Comparison of ENCODE assay signal across 9 mouse cellular contexts in genomic region chr11:58104351-58104791, GRCm38 (mm10). TPM values are rescaled to one million over a fixed set of nuclear protein-coding genes. Genes with fewer than 3 reads are reported as not detected.
DNase-seq lines count a peak whose midpoint lies in the region; ATAC-seq and TF ChIP-seq lines count a peak whose summit lies in the region.
"Had no signal": no experiment of that assay in that cellular context is flagged by ENCODE, and none has a peak within 500 bp of the region (broad histone marks: within the 10 kb centered on the region; RNA-seq: fewer than 3 reads in every experiment).

No protein-coding gene starts in this region.

- no peak for TF ChIP-seq CTCF in Patski (IDR thresholded peaks at IDR 0.05)

- H3K4me1 ChIP-seq in forebrain, embryonic 11.5 days (replicated peaks; ENCODE audit: control insufficient read depth, insufficient read depth, low read length) = no peaks in the 10 kb centered on the region; the same call in 1 of the 2 replicates

- peak; percentile 51 for ATAC-seq in Patski
- peak; percentile 16; the same call in 1 of the 2 replicates for ATAC-seq in forebrain, embryonic 11.5 days (replicated peaks; ENCODE audit: low FRiP score)

- H3K36me3 ChIP-seq in forebrain, embryonic 11.5 days (ENCODE audit: control insufficient read depth, insufficient read depth, low read length) = no peaks in the 10 kb centered on the region

- DNase-seq in left cerebral cortex, postnatal 14 days (ENCODE audit: low spot score in 2 of 2) = peak; percentile 51 to 56
- no peak for DNase-seq in left cerebral cortex, postnatal 4 days
- peak; percentile 19 for DNase-seq in Patski (ENCODE audit: low read depth, low spot score)
- no peak for DNase-seq in forebrain, embryonic 11.5 days (ENCODE audit: low spot score)
- DNase-seq in layer of hippocampus, postnatal 25 days (ENCODE audit: extremely low spot score in 1 of 2, low spot score in 1 of 2) = peak; percentile 20 to 23
- DNase-seq in mesoderm, embryonic 11.5 days (ENCODE audit: low read depth, low spot score) = peak; percentile 36
- DNase-seq in gastrocnemius, postnatal 36 days = no peak
- no peak for DNase-seq in urinary bladder, postnatal 10 days (ENCODE audit: low spot score)

- H3K9me3 ChIP-seq in forebrain, embryonic 11.5 days (ENCODE audit: control insufficient read depth, low read length) = no peaks in the 10 kb centered on the region

- H3K4me2 ChIP-seq in forebrain, embryonic 11.5 days (ENCODE audit: low read depth, low read length, severe bottlenecking) = peak overlapping the region; percentile 70

- peak overlapping the region; percentile 92 for H3K4me3 ChIP-seq in forebrain, embryonic 11.5 days (ENCODE audit: low read depth, low read length)

- CTCF ChIA-PET in Patski (lab: Charles Lee) = no interaction called here

- POLR2A ChIA-PET in Patski (lab: Charles Lee) = no interaction called here

- H3K27ac ChIP-seq in forebrain, embryonic 11.5 days (ENCODE audit: low read depth, low read length) = peak overlapping the region; percentile 72

- WGBS in forebrain, embryonic 11.5 days = under 1% methylated on average over 24 of the region's 24 CpGs

- intact Hi-C loops in left cerebral cortex, postnatal 14 days (cut with DNase I) = loop anchor here (5.0 kb wide), 1 partner anchor 97 kb away; the partner anchor contains the start of gene Larp1
- intact Hi-C loops in left cerebral cortex, postnatal 4 days (cut with DNase I) = no loop called here
- intact Hi-C loops in gastrocnemius, postnatal 36 days (cut with DNase I) = loop anchor here (5.0 to 10.0 kb wide), 2 partner anchors 97 to 200 kb away; partner anchors contain the start of genes Larp1 and Zfp692

- in situ Hi-C loops in Patski (cut with MboI; ENCODE audit: low pct_unique_long_range_greater_than_20kb) = loop anchor here (5.0 kb wide), 1 partner anchor 92 kb away; no protein-coding TSS in a partner anchor

- H3K9ac ChIP-seq in forebrain, embryonic 11.5 days (ENCODE audit: low read length) = peak overlapping the region; percentile 90

- no peaks in the 10 kb centered on the region for H3K27me3 ChIP-seq in Patski
- H3K27me3 ChIP-seq in forebrain, embryonic 11.5 days (ENCODE audit: control insufficient read depth, insufficient read depth, low read length) = no peaks in the 10 kb centered on the region

RNA-seq across cellular contexts. Expression of gene Cnot8, which starts 0.4 kb away (rescaled TPM):
- total RNA-seq in left cerebral cortex, postnatal 14 days (2021) = 10 to 100 TPM; 52.1 to 54.3 TPM
- 10 to 100 TPM; 58.3 to 62.8 TPM for total RNA-seq in left cerebral cortex, postnatal 4 days (2021)
- polyA plus RNA-seq in Patski (2021) = 61.6 TPM
- 95.8 and 103 TPM in 2 replicates for polyA plus RNA-seq in forebrain, embryonic 11.5 days (2014; fragmentation: Nextera tagmentation; extraction: Ambion mirVana)
- total RNA-seq in layer of hippocampus, postnatal 25 days (2021) = 10 to 100 TPM; 52.7 to 54.5 TPM
- total RNA-seq in gastrocnemius, postnatal 36 days (2021) = 10 to 100 TPM; 27.0 to 31.4 TPM

RNA-seq across cellular contexts. Expression of gene Gm12248, which starts 11.4 kb away (rescaled TPM):
- not detected for total RNA-seq in left cerebral cortex, postnatal 14 days (2021)
- total RNA-seq in left cerebral cortex, postnatal 4 days (2021) = not detected
- polyA plus RNA-seq in Patski (2021) = not detected
- polyA plus RNA-seq in forebrain, embryonic 11.5 days (2014; fragmentation: Nextera tagmentation; extraction: Ambion mirVana) = not detected in 2 replicates
- not detected for total RNA-seq in layer of hippocampus, postnatal 25 days (2021)
- not detected for total RNA-seq in gastrocnemius, postnatal 36 days (2021)
- polyA plus RNA-seq: frontal cortex, adult 2 months had no signal

Comparison
In these comparisons a context has a peak if more than half of its experiments do, and no peak if none do; other contexts are left out.
1. DNase-seq: peak in left cerebral cortex, postnatal 14 days (2 of 2), Patski (single experiment), layer of hippocampus, postnatal 25 days (2 of 2) and mesoderm, embryonic 11.5 days (single experiment); none in left cerebral cortex, postnatal 4 days (single experiment), forebrain, embryonic 11.5 days (single experiment), gastrocnemius, postnatal 36 days (0 of 2) and urinary bladder, postnatal 10 days (single experiment).